Mouse (Mus musculus) left cerebral cortex, adult 2 months (tissue): ENCODE measurements around the gene Uck2. TPM values are rescaled to one million over a fixed set of nuclear protein-coding genes. Genes with fewer than 3 reads are reported as not detected.

Experiments used
- DNase-seq, 2 experiments: peaks; one replicate each; pipeline ENCODE4 v3.0.0; 2021 to 2022; ENCODE audit warnings: low spot score in 2 of 2, mixed read lengths in 1 of 2; ENCODE audit errors: extremely low spot score in 1 of 2
- H3K27ac ChIP-seq: fragments of 200-600 bp; 2 replicates; pipeline ENCODE4 v1.8.1; 2022
- H3K4me3 ChIP-seq: fragments of 200-600 bp; 2 replicates; pipeline ENCODE4 v1.8.1; 2022
- CTCF ChIP-seq: fragments of 200-600 bp; IDR thresholded peaks from 2 replicates; pipeline ENCODE4 v1.8.1; 2022; ENCODE audit warnings: antibody characterized with exemption, mild to moderate bottlenecking, moderate library complexity
- intact Hi-C: fragments of 180-260 bp; cut with DNase I; formaldehyde crosslinking; loops from one replicate; pipeline ENCODE4 v1.15.1; 2025
- long read RNA-seq, 2 experiments: library from polyadenylated mRNA; stranded (forward); transcript quantifications; one replicate each; pipeline ENCODE4 v2.0.0; 2021; ENCODE audit warnings: borderline mapping rate in 2 of 2
- total RNA-seq, 2 experiments: library from RNA; stranded (reverse); gene quantifications; 2 replicates each; pipeline ENCODE4 v1.2.3; 2021

Gene Uck2
- 10 to 100 TPM; 30.9 to 42.1 TPM for total RNA-seq
- long read RNA-seq, experiment 1, full-length matches to known transcripts, result 20 of 29 reads
- long read RNA-seq, experiment 1, partial matches to known transcripts, result 2 of 29 reads
- long read RNA-seq, experiment 1, other reads (novel, unspliced or antisense), result 7 of 29 reads
- long read RNA-seq, experiment 2, full-length matches to known transcripts, result 22 of 29 reads
- long read RNA-seq, experiment 2, partial matches to known transcripts, result 1 of 29 reads
- long read RNA-seq, experiment 2, other reads (novel, unspliced or antisense), result 6 of 29 reads

GRCm38 (mm10) chr1:167285320-167285355 is at the start of gene Uck2:
TSS of gene Uck2 (minus strand) at chr1:167285320.
- intact Hi-C loops, result loop anchor here (2.0 to 5.0 kb wide), 3 partner anchors 24 to 902 kb away; partner anchors contain the start of gene Tmco1
- DNase-seq, result no peak
- Histone ChIP-seq H3K4me3 (peak within 1 kb of the TSS; percentile 72), H3K27ac (peak within 1 kb of the TSS; percentile 91)
- no peak for TF ChIP-seq CTCF

DNA sequence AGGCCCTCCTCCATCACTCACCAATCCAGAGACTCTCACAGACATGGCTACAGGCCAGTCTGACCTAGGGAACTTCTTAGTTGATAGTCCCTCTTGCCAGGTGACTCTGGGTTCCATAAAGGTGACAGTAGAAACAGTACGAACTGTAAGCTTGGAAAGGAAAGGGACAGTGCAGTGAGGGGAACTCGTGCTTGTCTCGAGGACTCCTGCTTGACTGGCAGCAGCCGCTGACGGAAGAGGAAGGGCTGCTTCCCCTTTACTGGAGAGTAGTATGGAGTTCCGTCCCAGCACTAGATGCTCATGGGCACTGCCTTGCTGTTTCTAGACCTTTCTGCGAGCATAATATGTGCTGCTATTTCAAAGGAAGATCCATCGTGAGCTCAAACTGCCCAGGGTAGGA is 46.0 kb upstream of the Uck2 start:
- Histone ChIP-seq H3K27ac (no peak overlapping the region), H3K4me3 (no peak overlapping the region)
- no peak for TF ChIP-seq CTCF
- intact Hi-C loops, result loop anchor here (10.0 kb wide), 1 partner anchor 546 kb away; no protein-coding TSS in a partner anchor
- DNase-seq, result no peak

GRCm38 (mm10) chr1:167328776-167329175 is 43.7 kb upstream of the Uck2 start:
- Histone ChIP-seq H3K27ac (no peak overlapping the region), H3K4me3 (no peak overlapping the region)
- no peak for DNase-seq
- TF ChIP-seq CTCF, result no peak
- intact Hi-C loops, result no loop called here

GRCm38 (mm10) chr1:167321691-167322090 is 36.6 kb upstream of the Uck2 start:
- Histone ChIP-seq H3K4me3 (no peak overlapping the region), H3K27ac (no peak overlapping the region)
- DNase-seq, result no peak
- intact Hi-C loops, result no loop called here
- no peak for TF ChIP-seq CTCF

DNA sequence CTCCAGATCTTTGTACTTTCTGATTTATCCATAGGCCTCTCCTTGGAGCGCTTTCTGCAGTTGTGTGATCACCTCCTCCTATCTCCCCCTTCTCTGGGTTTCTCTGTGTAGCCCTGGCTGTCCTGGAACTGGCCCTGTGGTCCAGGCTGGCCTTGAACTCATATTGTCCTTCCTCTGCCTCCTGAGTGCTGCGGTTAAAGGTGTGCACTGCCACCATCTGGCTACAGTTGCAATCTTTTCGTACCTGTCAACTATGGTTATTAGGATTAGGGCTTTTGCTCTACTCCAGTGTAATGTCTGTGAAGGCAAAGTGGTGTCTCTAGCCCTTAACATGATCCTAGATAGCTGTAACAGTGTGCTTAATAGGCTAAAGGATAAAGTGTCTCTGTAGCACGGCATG is 28.1 kb upstream of the Uck2 start:
- TF ChIP-seq CTCF, result no peak; the same call in 1 of the 2 replicates
- Histone ChIP-seq H3K4me3 (no peak overlapping the region), H3K27ac (no peak overlapping the region)
- intact Hi-C loops, result no loop called here
- DNase-seq, result no peak

- H3K4me3 ChIP-seq, result no peak overlapping the region
- H3K27ac ChIP-seq, result no peak overlapping the region
- DNase-seq, result no peak
- intact Hi-C loops, result no loop called here
- no peak for TF ChIP-seq CTCF
Measured at GRCm38 (mm10) chr1:167312367-167312766, 27.2 kb upstream of the Uck2 start.

DNA sequence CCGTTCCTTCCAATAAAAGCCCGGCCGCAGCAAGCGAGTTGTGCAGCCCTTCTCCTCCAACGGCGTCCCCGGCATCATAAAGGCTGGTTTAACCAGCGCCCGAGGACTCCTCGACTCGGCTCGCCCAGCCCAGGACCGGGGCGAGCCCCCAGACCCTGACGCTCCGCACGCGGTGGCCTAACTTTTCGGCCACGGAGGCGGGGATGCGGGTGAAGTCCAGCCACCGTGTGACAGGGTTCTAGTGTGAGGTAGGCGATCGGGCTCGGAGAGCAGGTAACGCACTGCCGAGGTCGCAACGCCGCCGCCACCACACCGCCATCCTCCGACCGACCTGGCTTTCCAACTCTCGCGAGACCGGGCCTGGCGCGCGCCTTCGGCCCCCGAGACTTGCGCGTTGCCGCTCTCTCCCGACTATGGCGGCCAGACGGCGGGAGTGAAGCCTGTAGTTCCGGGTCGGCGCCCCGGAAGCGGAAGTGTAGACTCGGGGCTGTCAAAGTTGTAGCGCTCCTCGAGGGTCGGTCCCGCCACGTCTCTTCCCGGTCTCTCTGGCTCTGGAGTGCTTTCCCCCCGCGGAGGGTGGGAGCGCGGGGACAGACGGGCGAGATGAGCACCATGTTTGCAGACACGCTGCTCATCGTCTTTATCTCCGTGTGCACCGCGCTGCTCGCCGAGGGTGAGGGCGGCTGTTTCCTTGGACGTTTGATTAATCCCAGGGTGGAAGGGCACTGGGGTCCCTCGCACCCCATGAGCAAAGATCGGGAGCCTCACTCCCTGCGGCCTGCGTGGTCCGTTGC is 23.3 kb upstream of the Uck2 start, which contains the start of gene Tmco1:
Gene Tmco1, plus strand, starts transcription at position 118 of the 794 bp plus-strand sequence.
- Histone ChIP-seq H3K27ac (peak within 1 kb of the TSS; percentile 99), H3K4me3 (peak within 1 kb of the TSS; percentile 75)
- intact Hi-C loops, result loop anchor here (2.0 kb wide), 2 partner anchors 24 to 88 kb away; partner anchors contain the start of gene Uck2
- DNase-seq, result peak; percentile 98
- no peak for TF ChIP-seq CTCF

- intact Hi-C loops, result loop anchor here (2.0 kb wide), 2 partner anchors 23 to 87 kb away; partner anchors contain the start of gene Uck2
- Histone ChIP-seq H3K4me3 (peak overlapping the region; percentile 75), H3K27ac (no peak overlapping the region)
- TF ChIP-seq CTCF, result no peak
- no peak for DNase-seq
Measured at GRCm38 (mm10) chr1:167307674-167308073, 22.6 kb upstream of the Uck2 start.

DNA sequence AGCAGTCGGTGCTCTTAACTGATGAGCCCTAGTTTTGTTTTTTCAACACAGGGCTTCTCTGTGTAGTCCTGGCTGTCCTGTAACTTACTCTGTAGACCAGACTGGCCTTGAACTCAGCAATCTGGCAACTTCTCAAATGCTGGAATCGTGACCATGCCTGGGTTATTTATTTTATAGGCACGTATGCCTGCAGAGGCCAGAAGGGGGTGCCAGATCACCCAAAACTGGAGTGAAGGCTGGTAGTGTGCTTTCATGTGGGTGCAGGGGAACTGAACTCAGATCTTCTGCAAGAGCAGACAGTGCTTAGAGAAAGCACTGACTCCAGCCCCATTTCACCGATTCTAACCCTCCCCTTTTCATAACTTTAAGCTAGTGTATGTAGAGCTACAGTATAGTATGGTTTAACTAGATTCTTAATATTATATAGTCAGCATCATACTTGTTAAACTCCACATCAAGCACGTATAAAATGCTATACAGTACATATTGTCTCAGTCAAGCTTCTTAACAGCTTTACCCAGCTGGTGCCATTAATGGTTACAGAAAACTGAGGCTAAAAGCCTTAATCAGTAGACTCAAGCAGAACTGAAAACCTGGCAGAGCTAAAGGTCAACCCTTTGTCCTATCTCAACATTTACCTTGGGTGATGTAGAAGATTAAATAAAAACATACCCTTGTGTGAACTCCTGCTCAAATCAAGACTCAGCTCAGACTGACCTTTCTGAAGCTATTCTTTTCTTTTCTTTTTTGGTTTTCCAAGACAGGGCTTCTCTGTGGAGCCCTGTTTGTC is 21.5 kb upstream of the Uck2 start:
- intact Hi-C loops, result no loop called here
- no peak overlapping the region for H3K4me3 ChIP-seq
- H3K27ac ChIP-seq, result no peak overlapping the region
- peak in 1 of 2 experiments; percentile 31 for DNase-seq
- TF ChIP-seq CTCF, result peak; percentile 60

GRCm38 (mm10) chr1:167305501-167306137 is 20.5 kb upstream of the Uck2 start:
- no peak for DNase-seq
- no peak overlapping the region for H3K4me3 ChIP-seq
- no peak for TF ChIP-seq CTCF
- intact Hi-C loops, result no loop called here
- no peak overlapping the region for H3K27ac ChIP-seq

- no peak for TF ChIP-seq CTCF
- Histone ChIP-seq H3K4me3 (no peak overlapping the region), H3K27ac (no peak overlapping the region)
- DNase-seq, result no peak
- intact Hi-C loops, result no loop called here
Measured at GRCm38 (mm10) chr1:167300122-167300521, 15.0 kb upstream of the Uck2 start.
